Mouse (Mus musculus) heart, adult 11 months (tissue): ENCODE measurements around the gene Porcn.

Source experiments
- DNase-seq: peaks from one replicate; pipeline ENCODE4 v3.0.0; 2022

Gene Porcn

GRCm38 (mm10) chrX:8205551-8205950 is 774 bp downstream of the Porcn start:
- DNase-seq: no peak

GRCm38 (mm10) chrX:8205088-8205487 is 1.2 kb downstream of the Porcn start:
- no peak for DNase-seq

GRCm38 (mm10) chrX:8204076-8204475 is 2.2 kb downstream of the Porcn start:
- no peak for DNase-seq

GRCm38 (mm10) chrX:8203105-8203504 is 3.2 kb downstream of the Porcn start:
- peak; percentile 74 for DNase-seq

- DNase-seq: peak; percentile 90
Observed at GRCm38 (mm10) chrX:8193419-8193723, 13.0 kb downstream of the Porcn start, which contains the start of gene Ebp. TSS of gene Ebp (minus strand) at chrX:8193512.

- peak; percentile 99 for DNase-seq
Observed at GRCm38 (mm10) chrX:8192640-8193418, 13.5 kb downstream of the Porcn start.

GRCm38 (mm10) chrX:8192126-8192639 is 14.1 kb downstream of the Porcn start:
- peak; percentile 88 for DNase-seq

GRCm38 (mm10) chrX:8182871-8183540 is 23.3 kb downstream of the Porcn start:
- no peak for DNase-seq

GRCm38 (mm10) chrX:8179646-8180045 is 26.7 kb downstream of the Porcn start:
- no peak for DNase-seq

GRCm38 (mm10) chrX:8178871-8179270 is 27.5 kb downstream of the Porcn start:
- DNase-seq: no peak

GRCm38 (mm10) chrX:8175504-8176385 is 30.6 kb downstream of the Porcn start, which contains the start of gene Tbc1d25:
TSS of gene Tbc1d25 (minus strand) at chrX:8176181.
- peak; percentile 99 for DNase-seq

GRCm38 (mm10) chrX:8175169-8175503 is 31.2 kb downstream of the Porcn start:
- DNase-seq: no peak

GRCm38 (mm10) chrX:8167716-8168647 is 38.3 kb downstream of the Porcn start:
- DNase-seq: no peak

- DNase-seq: no peak
Observed at GRCm38 (mm10) chrX:8164471-8164870, 41.9 kb downstream of the Porcn start.

GRCm38 (mm10) chrX:8163076-8163475 is 43.2 kb downstream of the Porcn start:
- DNase-seq: peak; percentile 64

- DNase-seq: peak; percentile 99
Observed at GRCm38 (mm10) chrX:8145153-8145991, 61.0 kb downstream of the Porcn start, which contains the start of gene Rbm3. TSS of gene Rbm3 (minus strand) at chrX:8145880.
